Mouse (Mus musculus): ENCODE measurements around the gene Olfr323. TPM values are rescaled to one million over a fixed set of nuclear protein-coding genes. Genes with fewer than 3 reads are reported as not detected.

Olfr323 gene
- not detected for total RNA-seq (2021)

DNA sequence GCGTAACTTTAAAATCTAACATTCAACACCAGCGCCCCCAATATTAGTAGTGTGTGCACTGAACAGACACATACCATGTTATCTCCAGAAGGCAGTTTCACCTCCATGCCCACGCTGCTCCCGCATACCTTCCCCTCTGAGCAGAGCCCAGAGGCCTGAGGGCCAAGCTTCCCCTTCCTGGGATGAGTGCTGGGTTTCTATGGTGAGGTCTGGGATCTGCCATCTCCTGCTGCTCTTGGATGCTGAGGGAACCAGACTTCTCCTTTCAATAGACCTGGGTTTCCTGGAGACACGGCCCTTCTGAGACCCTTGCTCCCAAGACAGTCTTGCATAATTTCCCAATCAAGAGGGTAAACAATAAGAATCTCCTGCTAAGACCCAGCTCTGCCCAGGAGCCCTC, at the start of gene Olfr323:
Gene Olfr323, minus strand, starts transcription at position 101 of the 400 bp plus-strand sequence.
- no peak for DNase-seq
- intact Hi-C loops (cut with DNase I): loop anchor here (5.0 kb wide), 1 partner anchor 138 kb away; the partner anchor contains the start of gene Olfr332

DNA sequence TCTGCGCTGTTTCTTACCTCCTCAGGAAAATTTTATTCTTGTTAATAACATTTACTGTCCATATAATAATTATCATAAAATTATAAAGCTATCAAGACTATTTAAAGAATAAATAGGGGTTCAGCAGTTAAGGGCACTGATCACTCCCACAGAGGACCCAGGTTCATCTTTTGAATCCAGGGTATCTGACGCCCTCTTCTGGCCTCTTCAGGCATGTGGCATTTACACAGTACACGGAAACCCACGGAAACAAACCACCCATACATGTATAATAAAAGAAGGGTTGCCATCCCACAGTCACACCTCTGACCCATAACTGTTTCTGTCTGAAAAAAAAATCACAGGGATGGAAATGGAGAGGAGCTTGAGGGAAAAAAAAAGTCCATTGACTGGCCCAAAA, 41.5 kb upstream of the Olfr323 start:
- DNase-seq: no peak
- intact Hi-C loops (cut with DNase I): no loop called here

DNA sequence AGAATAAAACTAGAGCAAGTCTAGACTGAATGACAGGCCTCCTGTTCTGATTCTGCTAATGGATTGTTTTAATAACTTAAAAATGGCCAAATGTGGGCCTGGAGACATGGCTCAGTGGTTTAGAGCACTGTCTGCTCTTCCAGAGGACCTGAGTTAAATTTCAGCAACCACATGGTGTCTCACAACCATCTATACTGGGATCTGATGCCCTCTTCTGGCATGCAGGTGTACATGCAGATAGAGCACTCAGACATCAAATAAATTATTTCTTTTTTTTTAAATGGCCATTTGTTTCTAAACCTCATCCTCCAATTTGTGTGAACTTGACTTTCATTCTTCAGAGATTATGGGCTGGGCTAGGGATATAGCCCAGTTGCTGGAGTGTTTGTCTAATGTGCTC, 39.0 kb upstream of the Olfr323 start:
- intact Hi-C loops (cut with DNase I): no loop called here
- DNase-seq: no peak

DNA sequence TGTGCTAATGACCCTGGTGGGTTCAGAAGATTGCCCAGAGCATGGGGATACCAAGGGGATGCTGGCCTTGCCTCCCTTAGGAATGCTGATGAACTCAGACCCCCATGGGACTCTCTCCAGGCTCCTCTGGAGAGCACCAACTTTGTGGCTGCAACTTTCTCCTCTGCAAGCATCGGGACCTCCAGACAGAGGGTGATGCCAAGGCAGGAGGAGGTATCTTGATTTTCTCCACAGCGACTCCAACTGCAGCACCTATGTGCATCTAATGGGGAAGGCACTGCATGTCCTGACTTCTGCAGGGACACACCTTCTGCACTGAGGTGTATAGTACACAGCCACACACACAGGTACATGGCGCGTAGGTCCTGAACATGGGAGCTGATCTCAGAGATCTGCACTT, 28.3 kb upstream of the Olfr323 start, which contains the start of gene Olfr322:
Gene Olfr322, plus strand, starts transcription at position 187 of the 400 bp plus-strand sequence.
- intact Hi-C loops (cut with DNase I): no loop called here
- no peak for DNase-seq

DNA sequence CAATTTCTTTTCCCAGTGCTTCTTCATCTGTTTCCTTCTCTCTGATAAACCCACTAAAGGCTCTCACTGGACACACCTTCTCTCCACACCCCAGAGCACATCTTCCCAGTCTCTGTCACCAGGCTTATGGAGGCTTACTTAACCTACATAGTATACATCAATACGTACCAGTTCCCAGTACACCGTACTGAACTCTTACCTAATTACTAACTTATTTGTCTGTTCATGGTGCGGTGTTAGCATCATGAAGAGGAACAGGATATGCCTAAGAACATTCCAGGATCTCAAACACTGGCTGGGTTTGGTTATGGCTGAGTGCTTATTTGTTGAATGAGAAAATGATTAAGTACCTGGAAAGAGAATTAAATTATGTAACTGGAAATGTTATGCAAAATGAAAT, 24.9 kb upstream of the Olfr323 start:
- intact Hi-C loops (cut with DNase I): no loop called here
- no peak for DNase-seq

DNA sequence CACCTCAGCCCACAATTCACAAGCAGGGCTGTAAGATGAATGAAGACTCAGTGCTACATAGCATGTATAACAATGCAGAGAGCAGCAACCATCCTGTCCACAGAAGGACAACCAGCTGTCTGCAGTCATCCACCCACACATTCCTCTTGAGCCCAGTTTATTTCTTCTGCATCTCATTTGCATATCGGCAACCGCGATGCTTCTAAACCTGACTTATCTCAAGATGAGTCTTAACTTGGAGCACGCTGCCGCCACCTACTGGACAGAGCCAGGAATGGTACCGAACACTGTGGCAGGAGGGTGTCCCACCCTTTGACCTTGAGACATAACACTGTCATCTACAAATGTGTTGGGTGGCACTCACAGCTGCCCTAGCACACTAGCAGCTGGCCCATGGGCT, 13.0 kb upstream of the Olfr323 start:
- DNase-seq: peak in 1 of 2 experiments; percentile 24

DNA sequence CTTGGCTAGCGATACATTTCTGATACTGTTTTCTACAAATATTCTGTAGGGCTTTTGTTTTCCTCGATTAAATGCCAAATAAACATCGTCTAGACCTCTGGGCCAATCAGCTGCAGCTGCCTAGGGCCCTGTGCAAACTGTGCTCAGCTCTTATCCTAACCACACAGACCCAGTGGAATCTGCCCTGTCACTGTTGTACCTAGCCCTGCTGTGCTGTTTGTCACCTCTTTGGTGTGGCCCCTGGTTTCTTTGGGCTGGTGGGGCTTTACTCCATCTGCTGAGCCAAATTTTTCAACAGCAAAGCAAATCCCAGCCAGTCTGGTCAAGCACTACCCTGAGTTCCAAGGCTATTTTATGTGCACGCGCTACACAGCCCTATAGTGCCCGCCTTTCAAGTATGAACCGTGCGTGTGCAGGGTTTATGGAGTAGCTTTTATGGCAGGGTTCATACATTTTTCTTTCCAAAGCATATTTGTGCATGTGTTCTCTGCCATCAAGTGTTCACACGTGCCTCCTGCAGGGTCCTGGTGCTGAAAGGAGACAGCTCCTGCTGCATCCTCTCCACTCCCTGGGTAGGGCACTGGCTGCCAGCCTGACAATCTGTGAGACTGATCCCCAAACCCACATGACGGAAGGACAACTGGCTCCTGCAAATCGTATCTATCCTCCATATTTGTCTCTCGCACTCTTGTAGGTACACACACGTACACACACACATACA, 11.5 kb upstream of the Olfr323 start:
- intact Hi-C loops (cut with DNase I): no loop called here
- no peak for DNase-seq

More for the DNA sequence above, 13.0 kb upstream of the Olfr323 start:
- intact Hi-C loops (cut with DNase I): no loop called here

DNA sequence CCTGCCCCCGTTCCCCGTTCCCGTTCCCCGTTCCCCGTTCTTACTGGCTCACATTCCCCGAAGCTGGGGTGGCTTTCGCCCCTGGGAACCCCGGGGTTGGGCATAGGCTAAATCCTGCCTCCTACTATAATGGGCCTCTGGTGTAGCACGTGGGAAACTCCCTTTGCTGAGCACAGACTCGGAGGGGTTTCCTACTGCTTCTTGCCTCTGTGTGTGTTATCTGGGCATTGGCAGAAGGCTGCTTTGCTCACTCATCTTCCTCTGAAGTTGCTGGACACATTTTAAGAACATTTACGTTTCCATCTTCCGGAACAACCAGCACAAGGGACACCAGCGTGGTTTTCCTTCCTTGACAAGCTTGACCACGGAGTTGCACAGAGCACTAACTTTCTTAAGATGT, 10.8 kb upstream of the Olfr323 start:
- intact Hi-C loops (cut with DNase I): no loop called here
- no peak for DNase-seq

DNA sequence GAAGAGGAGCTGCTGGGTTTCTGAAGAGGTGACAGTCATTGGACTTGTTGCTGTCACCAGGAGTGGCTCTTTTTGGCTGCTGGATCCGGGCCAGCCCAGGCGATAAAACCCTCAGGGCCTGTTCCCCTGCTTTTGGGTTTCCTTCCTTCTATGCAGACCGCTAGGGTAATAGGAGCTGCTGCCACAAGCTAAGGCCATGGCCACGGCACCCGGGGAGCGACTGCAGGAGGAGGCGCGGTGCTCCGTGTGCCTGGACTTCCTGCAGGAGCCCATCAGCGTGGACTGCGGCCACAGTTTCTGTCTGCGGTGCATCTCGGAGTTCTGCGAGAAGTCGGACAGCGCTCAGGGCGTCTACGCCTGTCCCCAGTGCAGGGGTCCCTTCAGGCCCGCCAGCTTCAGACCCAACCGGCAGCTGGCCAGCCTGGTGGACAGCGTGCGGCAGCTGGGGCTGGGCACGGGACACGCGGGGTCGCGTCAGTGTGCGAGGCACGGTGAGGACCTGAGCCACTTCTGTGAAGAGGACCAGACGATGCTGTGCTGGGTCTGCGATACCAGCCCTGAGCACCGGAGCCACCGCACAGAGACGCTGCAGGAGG, 10.1 kb upstream of the Olfr323 start, which contains the start of gene Trim58:
Gene Trim58, plus strand, starts transcription at position 194 of the 596 bp plus-strand sequence.
- intact Hi-C loops (cut with DNase I): no loop called here
- DNase-seq: no peak

DNA sequence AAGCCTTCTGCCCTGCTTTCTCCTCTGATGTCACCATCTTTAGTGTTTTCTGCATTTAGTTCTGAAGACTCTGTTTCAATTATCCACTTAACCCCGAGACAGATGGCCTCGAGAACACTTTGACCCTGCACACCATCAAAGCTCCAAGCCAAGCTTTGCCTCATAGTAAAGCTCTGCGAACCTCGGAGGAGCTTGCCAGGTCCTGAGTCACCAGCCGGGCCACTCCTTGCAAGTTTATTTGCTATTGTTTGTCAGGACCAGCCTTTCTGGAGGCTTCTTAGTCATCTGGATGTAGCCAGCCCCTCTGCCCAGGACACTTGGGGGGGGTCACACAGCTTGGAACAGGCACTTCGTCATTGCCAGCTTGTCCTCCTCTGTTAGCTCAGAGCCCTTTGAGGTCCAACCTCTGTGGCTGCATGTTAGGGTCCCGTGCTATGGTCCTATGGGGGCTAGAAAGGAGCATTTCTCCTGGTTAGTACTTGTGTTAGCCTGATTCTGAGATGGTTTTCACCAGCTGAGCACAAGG, 7.9 kb upstream of the Olfr323 start:
- peak in 1 of 2 experiments; percentile 20 for DNase-seq
- intact Hi-C loops (cut with DNase I): loop anchor here (5.0 kb wide), 1 partner anchor 336 kb away; no protein-coding TSS in a partner anchor

DNA sequence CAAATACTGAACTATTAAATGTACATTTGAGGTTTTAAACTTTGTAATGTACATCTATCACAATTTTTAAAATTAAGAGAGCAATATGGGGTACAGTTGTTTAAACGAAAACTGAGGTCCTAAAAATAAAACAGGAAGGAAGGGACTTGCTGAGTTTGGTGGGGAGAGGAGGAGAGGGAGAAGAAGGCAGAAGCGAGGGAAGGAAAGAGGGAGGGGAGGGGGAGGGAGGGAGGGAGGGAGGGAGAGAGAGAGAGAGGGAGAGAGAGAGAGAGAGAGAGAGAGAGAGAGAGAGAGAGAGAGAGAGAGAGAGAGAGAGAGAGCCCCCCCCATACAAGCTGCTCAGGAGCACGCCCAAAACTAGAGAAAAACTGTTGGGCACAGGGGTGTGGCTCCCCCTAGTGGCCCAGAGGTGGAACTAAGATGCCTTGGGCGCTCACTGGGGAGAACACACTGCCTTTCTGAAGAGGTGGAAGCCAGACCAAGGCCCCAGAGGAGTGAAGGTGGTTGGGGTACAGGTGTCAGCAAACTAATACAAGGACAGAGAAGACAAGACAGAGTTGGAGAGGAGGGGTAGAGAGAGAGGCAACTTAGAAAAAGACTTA, 6.2 kb upstream of the Olfr323 start:
- intact Hi-C loops (cut with DNase I): loop anchor here (1.0 to 5.0 kb wide), 3 partner anchors 48 to 334 kb away; no protein-coding TSS in a partner anchor
- peak; percentile 51 to 62 for DNase-seq

DNA sequence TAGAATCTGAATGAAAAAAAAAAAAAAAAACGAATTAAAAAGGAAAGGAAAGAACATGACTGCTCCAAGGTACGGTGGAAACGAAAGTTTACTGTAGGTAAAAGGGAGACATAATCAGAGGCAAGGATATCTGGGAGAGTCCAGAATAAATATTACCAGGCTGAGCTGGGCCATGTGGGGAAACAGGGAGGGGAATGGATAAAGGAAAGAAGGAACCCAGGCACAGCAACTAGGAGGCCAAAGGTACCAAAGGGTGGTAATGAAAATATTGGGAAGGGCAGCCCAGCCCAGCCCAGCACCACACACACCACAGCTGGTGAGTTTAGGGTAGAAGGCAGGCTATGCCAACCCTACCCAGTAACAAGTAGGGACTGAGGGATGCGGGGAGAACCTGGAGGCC, 4.6 kb upstream of the Olfr323 start:
- DNase-seq: no peak
- intact Hi-C loops (cut with DNase I): loop anchor here (5.0 kb wide), 2 partner anchors 143 to 333 kb away; partner anchors contain the start of gene Olfr332

DNA sequence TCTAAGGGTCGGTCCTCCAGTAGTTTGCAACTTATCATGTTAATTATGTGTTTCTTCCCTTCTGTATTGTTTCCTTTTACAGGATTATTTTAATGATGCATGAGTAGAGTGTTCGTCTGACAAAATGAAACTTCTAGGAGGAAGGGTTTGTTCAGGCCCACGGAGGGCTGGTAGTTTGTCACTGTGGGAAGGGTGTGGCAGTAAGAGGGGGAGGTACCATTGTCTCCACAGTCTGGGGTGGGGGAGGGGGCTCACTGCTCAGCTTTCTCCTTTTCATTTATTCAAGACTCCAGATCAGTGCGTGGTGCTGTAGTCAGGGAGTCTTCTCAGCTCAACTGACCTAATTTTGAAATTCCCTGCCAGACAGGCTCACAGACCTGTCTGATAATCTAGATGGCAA, 4.2 kb downstream of the Olfr323 start:
- intact Hi-C loops (cut with DNase I): no loop called here
- DNase-seq: no peak

DNA sequence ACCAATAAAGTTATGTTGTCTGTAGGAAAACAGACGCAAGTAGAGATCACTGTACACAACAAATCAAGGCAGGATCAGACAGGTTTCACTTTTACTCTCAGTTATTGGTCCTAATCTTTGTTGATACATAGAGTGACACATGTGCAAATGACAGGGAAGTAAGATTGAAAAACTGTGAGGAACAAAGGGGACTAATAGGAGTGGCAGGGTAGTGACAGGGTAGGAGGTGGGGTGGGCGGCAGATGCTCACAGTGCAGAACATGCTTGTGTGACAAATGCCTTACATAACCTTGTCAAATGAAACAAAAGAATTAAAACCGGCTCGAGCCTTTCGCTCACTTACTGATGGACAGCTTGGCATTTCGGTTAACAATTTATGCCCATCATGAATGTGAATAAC, 11.5 kb downstream of the Olfr323 start:
- intact Hi-C loops (cut with DNase I): no loop called here
- no peak for DNase-seq

DNA sequence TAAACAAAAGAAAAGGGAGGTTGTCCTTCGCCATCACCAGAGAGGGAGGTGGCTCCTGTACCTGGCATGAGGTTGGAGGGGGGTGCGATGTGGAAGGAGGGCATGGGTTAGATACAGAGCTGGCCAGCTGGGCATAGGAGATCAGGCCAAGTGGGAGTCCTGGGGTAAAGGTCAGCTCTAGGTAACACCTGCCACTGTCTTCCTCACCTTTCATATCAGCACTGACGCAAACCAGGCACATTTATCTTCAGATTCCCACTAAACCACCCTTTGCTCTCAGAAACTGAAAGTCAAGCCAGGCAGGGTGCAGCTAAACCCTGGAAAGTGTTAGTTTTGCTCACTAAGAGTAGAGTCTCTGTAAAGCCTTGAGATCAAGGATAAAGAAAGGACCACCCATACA, 11.9 kb downstream of the Olfr323 start:
- intact Hi-C loops (cut with DNase I): no loop called here
- no peak for DNase-seq

DNA sequence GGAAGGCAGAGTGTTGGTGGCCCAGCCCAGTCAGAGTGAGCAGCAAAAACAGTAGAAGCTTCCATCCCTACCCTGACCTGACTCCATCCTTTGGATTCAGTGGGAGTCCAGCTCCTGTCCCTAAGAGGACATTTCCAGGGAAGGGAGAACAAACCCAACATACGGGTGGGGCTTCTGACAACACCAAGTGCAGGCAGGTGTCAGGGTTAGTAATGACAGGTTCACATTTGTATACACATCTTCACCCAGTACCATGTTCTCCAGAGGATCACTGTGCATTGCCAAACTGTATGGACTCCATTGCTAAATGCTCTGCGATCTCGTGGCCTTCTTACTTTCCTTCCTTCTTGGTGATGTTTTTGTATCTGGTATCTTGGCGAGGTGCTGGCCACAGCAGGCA, 14.3 kb downstream of the Olfr323 start, which contains the start of gene 2210407C18Rik:
Gene 2210407C18Rik, minus strand, starts transcription at position 101 of the 400 bp plus-strand sequence.
- DNase-seq: no peak
- intact Hi-C loops (cut with DNase I): no loop called here

DNA sequence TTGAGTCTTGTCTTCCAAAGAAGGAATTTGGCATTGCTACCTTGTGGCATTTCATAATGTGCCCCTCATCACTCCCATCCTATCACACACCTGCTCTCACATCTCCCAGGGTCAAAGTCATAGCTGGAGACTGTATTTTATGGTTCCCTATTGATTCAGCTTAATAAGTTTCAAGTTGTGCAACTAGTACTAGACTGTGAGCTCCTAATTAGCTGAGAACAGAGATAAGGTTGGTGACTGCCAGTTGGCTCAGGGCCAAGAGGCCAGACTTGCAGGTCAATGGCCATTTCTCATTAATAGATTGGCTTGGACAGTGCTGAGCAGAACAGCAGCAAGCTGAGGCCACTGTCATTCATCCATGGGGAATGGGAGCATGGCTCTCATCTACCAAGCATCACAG, 15.8 kb downstream of the Olfr323 start:
- DNase-seq: no peak
- intact Hi-C loops (cut with DNase I): no loop called here

DNA sequence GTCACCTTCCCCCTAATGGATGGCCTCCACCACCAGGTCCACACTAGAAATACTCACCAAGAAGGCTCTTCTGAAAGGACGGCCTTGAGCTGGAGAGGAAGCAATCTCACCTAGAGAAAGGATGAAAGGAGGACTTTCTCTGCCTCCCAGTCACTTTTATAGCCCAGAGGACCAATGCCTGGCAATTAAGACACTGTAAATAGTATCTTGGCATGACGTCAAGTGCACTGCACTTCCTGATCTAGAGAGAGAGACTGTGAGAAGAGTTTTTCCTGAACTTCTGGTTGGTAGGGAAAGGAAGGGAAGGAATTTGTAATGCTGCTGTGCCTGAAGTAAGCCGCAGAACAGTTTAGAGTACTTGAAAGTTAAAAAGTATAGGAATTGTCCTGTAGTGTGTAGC, 16.9 kb downstream of the Olfr323 start:
- no peak for DNase-seq
- intact Hi-C loops (cut with DNase I): no loop called here

DNA sequence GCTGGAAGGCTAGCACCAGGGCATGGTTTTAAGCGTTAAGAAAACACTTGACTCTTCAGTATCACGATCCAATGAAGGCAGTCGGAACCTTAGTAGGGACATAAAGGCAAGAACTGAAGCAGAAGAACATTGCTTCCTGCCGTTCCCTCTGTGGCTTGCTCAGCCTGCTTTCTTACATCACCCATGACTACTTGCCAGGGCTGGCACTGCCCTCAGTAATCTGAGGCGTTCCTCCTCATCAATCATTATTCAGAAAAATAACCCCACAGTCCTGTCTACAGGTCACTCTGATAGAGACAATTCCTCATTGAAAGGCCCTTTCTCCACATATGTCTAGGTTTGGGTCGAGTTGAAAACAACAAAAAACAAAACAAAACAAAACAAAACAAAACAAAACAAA, 23.3 kb downstream of the Olfr323 start:
- DNase-seq: no peak
- intact Hi-C loops (cut with DNase I): no loop called here

DNA sequence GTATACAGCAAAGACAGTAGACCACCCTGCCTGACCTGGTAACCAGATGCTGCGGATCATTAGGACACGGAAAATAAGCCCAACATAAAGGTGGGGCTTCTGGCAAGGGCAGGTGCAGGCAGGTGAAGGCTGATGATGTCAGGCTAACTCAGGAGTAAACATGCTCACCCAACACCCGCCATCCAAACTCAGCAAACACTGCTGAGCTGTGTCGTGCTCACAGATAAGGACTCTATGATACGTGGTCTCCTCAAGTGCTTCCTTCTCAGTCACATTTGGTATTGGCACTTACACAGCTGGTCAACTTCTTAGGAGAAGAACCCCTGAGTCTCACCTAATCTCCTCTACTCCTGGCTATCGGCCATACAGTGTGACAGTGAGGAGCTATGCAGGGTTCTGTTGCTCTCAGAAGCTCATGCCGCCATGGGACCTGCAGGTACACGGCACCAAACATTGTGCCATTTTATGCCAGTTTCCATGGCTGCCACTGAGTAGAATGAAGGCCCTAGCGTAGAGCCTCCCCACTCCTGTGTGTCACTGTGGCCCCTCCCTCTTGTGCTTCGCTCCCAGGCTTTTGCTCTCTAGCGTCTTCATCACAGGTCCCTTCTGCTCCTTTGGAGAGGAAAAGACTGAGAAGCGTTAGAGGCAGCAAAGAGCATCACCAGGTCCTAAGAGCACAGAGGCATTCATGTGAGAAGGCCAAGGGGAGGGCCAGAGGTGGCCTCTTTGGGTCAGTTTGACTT, 24.0 kb downstream of the Olfr323 start:
- intact Hi-C loops (cut with DNase I): no loop called here
- DNase-seq: no peak

DNA sequence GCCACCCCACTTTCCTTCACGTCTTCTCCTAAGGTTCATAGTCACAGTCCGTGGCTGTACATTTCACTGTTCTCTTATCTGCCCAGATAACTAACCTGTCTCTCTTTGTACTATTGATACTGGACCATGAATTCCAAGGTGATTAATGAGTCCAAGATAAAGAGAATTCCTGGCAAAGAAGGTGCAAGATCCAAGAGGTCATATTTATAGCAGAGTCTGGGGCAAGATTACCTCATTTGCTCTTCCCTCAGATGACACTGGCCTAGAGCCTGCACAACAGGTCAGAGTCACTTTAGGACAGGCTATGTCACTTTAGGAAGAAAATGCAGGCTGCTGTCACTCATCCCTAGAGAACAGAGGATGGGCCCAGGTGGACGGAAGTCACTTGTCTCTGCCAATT, 25.1 kb downstream of the Olfr323 start:
- DNase-seq: no peak
- intact Hi-C loops (cut with DNase I): no loop called here

Measured in heart, postnatal 36 days (tissue).